Mouse (Mus musculus) MEL (cell line): ENCODE data around the gene Rhoh.

Experiments
- CHD1 ChIP-seq: IDR thresholded peaks from 2 replicates; pipeline ENCODE4 v1.6.1; 2012; ENCODE audit warnings: low read depth, mild to moderate bottlenecking, inconsistent platforms, low read length, improper control_type of control experiment
- CTCF ChIP-seq, 3 experiments: IDR thresholded peaks in 2 of 3; conservative IDR thresholded peaks in 1 of 3; 2 replicates each; pipeline ENCODE4 v1.5.1; 2011 to 2012; ENCODE audit warnings: low read length in 3 of 3, low read depth in 2 of 3, mild to moderate bottlenecking in 2 of 3, improper control_type of control experiment in 1 of 3, inconsistent platforms in 1 of 3, mixed read lengths in 1 of 3, moderate library complexity in 1 of 3; ENCODE audit not compliant: control insufficient read depth in 1 of 3, insufficient read depth in 1 of 3, poor library complexity in 1 of 3, severe bottlenecking in 1 of 3
- E2F4 ChIP-seq: IDR thresholded peaks from 2 replicates; pipeline ENCODE4 v1.6.1; 2011; ENCODE audit warnings: low read depth, low read length, improper control_type of control experiment, borderline replicate concordance
- EP300 ChIP-seq, 2 experiments: IDR thresholded peaks; 2 replicates each; pipeline ENCODE4 v1.6.1; 2011; ENCODE audit warnings: improper control_type of control experiment in 2 of 2, low read length in 2 of 2, low read depth in 1 of 2, mild to moderate bottlenecking in 1 of 2
- GATA1 ChIP-seq: IDR thresholded peaks from 2 replicates; pipeline ENCODE4 v1.6.1; 2011; ENCODE audit warnings: low read depth, low read length, improper control_type of control experiment
- MAX ChIP-seq: IDR thresholded peaks from 2 replicates; pipeline ENCODE4 v1.6.1; 2011; ENCODE audit warnings: low read length, improper control_type of control experiment
- MAZ ChIP-seq: IDR thresholded peaks from 2 replicates; pipeline ENCODE4 v1.6.1; 2012; ENCODE audit warnings: low read depth, mild to moderate bottlenecking, inconsistent platforms, low read length, improper control_type of control experiment
- POLR2A ChIP-seq, 2 experiments: IDR thresholded peaks; 2 replicates each; pipeline ENCODE4 v1.6.1; 2011 to 2012; ENCODE audit warnings: low read length in 2 of 2, mild to moderate bottlenecking in 2 of 2, control low read depth in 1 of 2, improper control_type of control experiment in 1 of 2, low read depth in 1 of 2, moderate library complexity in 1 of 2; ENCODE audit not compliant: control insufficient read depth in 1 of 2, insufficient read depth in 1 of 2, poor library complexity in 1 of 2
- POLR2AphosphoS2 ChIP-seq: IDR thresholded peaks from 2 replicates; pipeline ENCODE4 v1.6.1; 2011; ENCODE audit warnings: low read length, improper control_type of control experiment
- TBP ChIP-seq: IDR thresholded peaks from 2 replicates; pipeline ENCODE4 v1.8.0; 2011; ENCODE audit warnings: low read depth, low read length, improper control_type of control experiment
- TCF12 ChIP-seq: IDR thresholded peaks from 2 replicates; pipeline ENCODE4 v1.6.1; 2014; ENCODE audit warnings: low read depth, mild to moderate bottlenecking, inconsistent platforms, low read length, improper control_type of control experiment, moderate library complexity
- ZNF384 ChIP-seq: IDR thresholded peaks from 2 replicates; pipeline ENCODE4 v1.6.1; 2012; ENCODE audit warnings: low read depth, mild to moderate bottlenecking, inconsistent platforms, low read length, improper control_type of control experiment

- no peak for TF ChIP-seq CTCF (IDR thresholded peaks at IDR 0.05 in 2 of 3, conservative IDR thresholded peaks at IDR 0.05 in 1 of 3; ENCODE audit: control insufficient read depth in 1 of 3, insufficient read depth in 1 of 3, low read depth in 2 of 3, low read length in 3 of 3, poor library complexity in 1 of 3, severe bottlenecking in 1 of 3)
- TF ChIP-seq EP300 (IDR thresholded peaks at IDR 0.05; ENCODE audit: low read depth in 1 of 2, low read length in 2 of 2): no peak
- no peak for TF ChIP-seq POLR2AphosphoS2
- TF ChIP-seq CHD1: no peak
- TF ChIP-seq TCF12: no peak
- TF ChIP-seq E2F4: no peak
- TF ChIP-seq MAZ: no peak
- no peak for TF ChIP-seq ZNF384
- no peak for TF ChIP-seq TBP
- TF ChIP-seq POLR2A (IDR thresholded peaks at IDR 0.05; ENCODE audit: control insufficient read depth in 1 of 2, insufficient read depth in 1 of 2, low read depth in 1 of 2, low read length in 2 of 2, poor library complexity in 1 of 2): no peak
- no peak for TF ChIP-seq MAX
- no peak for TF ChIP-seq GATA1
These were observed 58.9 kb downstream of the Rhoh start for GRCm38 (mm10) chr5:65919904-65920303.
